Mouse (Mus musculus) gastrocnemius, postnatal 36 days (tissue): ENCODE results near the gene Tfeb. TPM values are rescaled to one million over a fixed set of nuclear protein-coding genes. Genes with fewer than 3 reads are reported as not detected.

Experiments
- DNase-seq, 2 experiments: peaks; one replicate each; pipeline ENCODE4 v3.0.0; 2022
- intact Hi-C: fragments of 180-260 bp; cut with DNase I; formaldehyde crosslinking; loops from one replicate; pipeline ENCODE4 v1.15.1; 2025
- total RNA-seq, 2 experiments: library from RNA; stranded (reverse); gene quantifications; 2 replicates each; pipeline ENCODE4 v1.2.3; 2021

Gene Tfeb
- total RNA-seq, 2 experiments from 2014 or later, result 72.7 to 75.2 TPM

DNA sequence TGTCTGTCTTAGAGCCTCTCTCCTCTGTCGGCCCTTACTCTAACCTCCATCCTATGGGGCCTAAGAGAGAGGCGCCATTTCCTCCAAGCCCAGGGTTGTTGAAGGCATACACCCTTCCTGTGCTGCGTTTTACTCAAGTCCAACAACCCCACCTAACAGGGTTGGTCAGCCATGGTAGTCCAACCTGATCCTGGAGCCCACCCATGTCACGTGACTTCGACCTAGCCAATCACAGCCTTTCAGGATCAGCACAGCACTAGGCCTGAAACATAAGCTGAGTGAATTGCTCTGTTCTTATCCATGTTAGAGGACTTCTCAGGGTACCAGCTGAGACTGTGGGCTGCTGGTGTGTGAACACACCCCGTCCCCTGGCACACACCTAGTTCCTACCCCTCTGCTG is 75.4 kb downstream of the Tfeb start:
- intact Hi-C loops, result no loop called here

DNA sequence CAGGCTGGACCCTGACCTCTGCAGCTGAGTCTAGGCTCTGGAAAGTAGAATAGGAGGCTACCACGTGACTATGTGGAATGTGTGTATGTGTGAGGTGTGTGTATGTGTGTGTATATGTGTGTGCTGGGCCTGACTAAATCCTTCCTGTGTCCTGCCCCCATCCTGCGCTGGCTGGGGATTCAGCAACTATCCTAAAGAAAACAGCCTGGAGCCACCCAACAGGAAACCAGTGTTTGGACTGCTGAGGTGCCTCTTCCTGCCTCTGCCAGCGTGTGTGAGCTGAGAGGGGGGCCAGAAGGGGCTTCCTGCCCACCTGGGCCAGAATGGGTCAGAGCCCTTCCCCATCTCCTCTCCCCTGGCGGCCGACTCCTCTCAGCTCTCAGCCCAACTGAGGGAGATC is 76.8 kb downstream of the Tfeb start:
- intact Hi-C loops, result no loop called here
- DNase-seq, result no peak

More for the DNA sequence above, 75.4 kb downstream of the Tfeb start:
- no peak for DNase-seq

DNA sequence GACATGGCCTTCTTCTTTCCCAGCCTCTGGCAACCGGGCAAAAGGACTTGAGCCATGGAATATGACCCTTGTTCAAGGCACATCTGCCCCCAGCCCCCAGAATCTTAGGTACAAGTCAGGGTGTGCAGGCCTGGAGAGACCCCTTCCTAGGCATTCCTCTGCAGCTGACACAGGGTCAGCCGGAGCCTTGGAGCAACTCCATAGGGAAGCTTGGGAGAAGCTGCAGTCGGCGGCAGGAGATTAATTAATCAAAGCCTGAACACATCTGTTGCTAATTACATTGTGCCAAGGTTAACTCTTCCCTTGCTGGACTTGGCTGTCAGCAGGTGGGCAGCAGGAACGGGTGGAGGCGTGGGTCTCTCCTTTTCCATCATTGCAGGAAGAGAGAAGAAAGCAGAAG is 77.7 kb downstream of the Tfeb start:
- intact Hi-C loops, result no loop called here
- no peak for DNase-seq

DNA sequence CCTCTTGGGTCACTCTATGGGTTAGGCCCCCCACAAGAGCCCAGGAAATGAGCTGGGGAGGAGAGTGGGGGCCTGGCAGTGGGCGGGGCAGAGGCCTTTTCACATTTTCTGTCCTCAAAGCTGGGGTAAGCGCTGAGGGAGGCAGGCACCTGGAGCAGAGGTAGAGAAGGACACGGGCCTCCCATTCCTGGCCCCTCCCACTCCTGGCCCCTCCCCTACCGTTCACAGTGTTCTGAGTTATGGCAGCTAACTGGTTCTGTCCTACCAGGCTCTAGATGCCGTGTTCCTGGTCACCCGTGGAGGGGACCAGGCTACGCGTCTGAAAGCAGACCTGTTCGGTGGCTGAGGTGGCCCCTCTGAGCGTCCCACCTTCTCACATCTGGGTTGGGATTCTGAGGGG is 78.6 kb downstream of the Tfeb start:
- intact Hi-C loops, result no loop called here
- DNase-seq, result no peak

DNA sequence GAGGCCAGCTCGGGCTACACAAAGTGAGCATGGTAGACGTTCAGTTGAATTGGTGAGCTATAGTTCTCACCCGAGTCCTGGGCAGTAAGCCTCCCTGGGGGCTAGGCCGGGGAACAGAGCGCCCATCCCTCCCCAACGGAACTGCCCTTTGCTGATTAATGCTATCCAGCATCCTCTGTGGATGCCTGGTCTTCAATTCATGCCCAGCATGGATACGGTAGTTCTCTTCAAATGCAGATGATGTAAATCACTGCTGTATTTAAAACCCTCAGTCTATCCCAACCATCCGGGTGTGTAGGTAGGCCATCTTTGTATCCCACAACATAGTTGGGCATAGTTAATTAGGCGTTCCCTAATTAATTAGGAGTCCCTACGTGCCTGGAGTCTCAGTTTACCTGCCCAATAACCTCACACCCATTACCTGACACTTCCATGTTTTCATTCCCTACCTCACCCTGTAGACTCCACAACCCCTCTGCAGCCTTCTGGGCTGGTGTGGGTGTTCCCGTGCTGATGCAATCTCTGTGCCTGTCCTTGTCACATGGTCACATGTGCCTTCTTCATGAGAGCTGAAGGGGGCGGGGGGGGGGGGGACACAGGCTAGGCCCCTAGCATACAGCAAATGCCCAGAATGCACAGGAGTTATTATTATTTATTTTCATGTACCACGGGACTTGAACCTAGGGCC is 81.4 kb downstream of the Tfeb start:
- no peak for DNase-seq
- intact Hi-C loops, result no loop called here

DNA sequence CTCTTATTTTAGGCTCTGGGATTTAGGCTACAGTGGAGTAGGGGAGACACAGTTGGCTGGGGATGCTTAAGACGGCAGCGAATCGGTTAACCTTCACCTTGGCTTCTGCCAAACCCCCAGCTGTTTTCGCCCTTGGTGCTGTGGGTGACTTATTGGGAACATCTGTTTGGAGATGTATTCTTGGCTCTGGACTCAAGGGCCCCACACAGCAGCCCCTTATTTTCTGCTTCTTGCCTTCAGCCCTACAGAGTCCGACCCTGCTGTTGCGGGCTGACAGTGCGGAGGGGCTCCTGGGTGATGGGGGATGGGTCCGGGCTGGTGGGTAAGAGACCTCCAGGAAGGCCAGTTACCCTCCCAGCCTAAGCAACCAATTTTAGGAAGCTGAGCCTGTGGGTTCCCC is 84.5 kb downstream of the Tfeb start:
- DNase-seq, result no peak
- intact Hi-C loops, result no loop called here

DNA sequence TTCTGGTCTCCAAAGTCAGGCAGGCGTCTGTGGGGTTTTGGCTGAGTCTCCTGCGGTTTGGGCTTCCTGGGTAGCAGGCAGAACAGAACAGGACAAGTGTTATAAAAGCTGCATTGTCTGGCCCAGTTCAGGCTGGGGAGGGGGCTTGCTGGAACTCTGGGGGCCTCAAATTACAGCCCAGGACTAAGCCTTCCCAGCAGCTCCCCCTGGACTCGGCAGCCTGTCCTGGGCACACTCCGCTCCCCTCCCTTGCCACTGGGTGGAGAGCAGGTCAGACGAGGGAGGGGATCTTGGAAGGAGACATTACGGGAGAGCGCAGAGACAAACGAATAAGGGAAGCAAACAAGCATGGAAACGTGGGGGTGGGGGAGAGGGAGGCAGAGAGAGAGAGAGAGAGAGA is 94.3 kb downstream of the Tfeb start:
- intact Hi-C loops, result no loop called here
- no peak for DNase-seq

- DNase-seq, result no peak
- intact Hi-C loops, result no loop called here
Measured at GRCm38 (mm10) chr17:47831772-47832171, 94.9 kb downstream of the Tfeb start.

- intact Hi-C loops, result no loop called here
Measured at GRCm38 (mm10) chr17:47832501-47833028, 95.7 kb downstream of the Tfeb start.

DNA sequence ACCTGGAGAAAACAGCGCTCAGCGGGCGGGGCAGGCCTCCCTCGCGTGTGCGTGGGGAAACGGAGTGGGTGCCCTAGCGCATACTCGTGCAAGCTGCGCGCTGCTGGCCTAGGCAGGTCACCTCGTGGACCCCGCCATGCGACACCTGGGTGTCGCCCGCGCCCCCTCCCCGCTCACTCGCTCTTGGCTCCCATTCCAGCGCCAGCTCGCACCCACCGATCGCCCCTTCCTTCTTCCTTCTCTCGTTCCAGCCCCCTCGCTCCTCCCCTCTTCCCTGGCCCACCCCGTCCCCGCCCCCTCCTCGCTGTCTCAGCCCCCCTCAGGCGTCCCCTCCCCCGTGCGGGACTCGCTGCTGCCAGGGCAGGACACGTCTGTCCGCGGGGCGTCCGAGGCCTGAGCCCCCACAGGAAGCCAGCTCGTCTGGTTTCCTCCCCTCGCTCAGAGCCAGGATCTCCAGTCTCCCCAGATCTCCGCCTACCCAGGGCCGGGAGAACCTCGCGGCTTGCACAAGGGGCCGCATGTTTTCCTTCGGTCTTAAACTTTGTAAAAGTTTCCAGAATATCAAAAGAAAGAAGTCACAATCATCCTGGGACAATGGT is 96.3 kb downstream of the Tfeb start:
- intact Hi-C loops, result no loop called here
- no peak for DNase-seq

More at GRCm38 (mm10) chr17:47832501-47833028, 95.7 kb downstream of the Tfeb start:
- DNase-seq, result no peak

DNA sequence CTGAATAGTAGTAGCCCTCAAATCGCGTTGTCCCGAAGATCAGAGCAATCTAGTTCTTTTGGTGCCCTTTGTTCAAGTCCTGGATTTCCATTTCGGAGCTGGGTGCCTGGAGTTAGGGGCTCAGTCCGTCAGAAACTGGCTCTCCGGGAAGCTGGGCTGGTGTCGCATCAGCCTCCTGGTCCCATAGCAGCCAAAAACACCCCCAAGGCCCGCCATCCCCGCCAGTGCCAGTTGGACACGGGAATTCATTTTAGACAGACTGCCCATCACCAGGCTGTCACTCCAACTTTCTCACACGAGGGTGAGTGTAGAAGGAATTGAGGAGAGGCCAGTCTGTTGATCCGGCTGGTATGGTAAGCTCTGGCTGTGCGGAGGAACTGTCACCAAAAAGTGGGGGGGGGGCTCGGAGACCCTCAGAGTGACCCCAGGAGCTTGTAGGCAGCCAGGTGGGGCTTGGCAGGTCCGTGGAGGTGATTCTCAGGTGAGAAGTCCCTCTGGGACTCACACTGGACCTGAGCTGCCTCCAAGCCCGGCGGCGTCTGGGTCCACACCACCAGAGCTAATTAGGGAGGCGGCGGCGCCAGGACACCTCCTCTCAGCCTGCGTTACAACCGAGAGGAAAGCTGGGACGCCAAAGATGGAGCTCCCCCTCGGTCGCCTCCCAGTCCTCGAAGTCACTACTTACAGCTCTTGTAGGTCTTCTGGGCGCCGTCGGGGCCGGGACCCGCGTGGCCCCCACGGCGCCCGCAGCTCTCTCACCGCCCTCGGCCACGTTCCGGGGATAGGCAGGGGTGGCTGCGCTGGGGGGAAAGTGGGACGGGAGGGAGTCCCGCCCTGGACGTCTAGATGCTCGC is 97.0 kb downstream of the Tfeb start:
- no peak for DNase-seq
- intact Hi-C loops, result no loop called here

DNA sequence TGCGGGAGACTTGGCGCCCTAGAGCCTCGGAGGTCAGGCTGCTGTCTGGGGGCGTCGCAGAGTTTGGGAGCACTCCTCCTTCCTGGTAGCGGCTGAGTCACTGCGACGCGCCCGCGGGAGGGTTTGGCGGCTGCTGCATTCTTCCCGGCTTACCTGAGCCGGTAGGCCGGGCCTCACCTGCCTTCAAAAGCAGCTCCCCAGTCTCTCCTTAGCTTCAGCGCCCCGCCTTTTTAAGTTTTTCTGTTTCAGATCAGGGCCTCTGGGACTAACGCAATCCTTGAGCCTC is 97.6 kb downstream of the Tfeb start, which contains the start of gene Mdfi:
Mdfi (minus strand) TSS at position 210 of the 286 bp plus-strand sequence.
- DNase-seq, result no peak

DNA sequence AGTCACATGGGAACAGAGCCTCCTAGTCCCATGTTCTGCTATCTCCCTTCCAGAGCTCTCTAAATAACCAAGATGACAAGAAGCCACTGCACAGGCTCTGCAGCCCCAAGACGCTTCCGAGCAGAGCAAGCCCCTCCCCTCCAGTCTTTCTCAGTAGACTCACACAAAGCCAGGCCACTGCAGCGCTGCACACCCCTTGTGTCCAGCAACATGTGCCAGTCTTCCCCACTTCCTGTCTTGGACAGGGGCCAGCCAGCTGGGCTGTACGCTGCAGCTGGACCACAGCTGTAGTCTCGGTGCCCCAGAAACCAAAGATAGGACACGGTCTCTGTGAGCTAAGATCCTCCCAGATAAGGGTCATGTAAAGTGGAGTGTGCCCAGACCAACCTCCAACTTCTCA is 101.0 kb downstream of the Tfeb start:
- DNase-seq, result no peak
- intact Hi-C loops, result no loop called here

More for the DNA sequence above, 97.6 kb downstream of the Tfeb start, which contains the start of gene Mdfi:
- intact Hi-C loops, result no loop called here

- intact Hi-C loops, result no loop called here
- DNase-seq, result no peak
Measured at GRCm38 (mm10) chr17:47841521-47841920, 104.7 kb downstream of the Tfeb start.

Other genes starting within 250 kb of the Tfeb start
- gene Taf8, start 234.7 kb upstream of the Tfeb start, total RNA-seq, result 10 to 100 TPM; 10.4 to 12.8 TPM
- 10 to 100 TPM; 31.4 to 31.5 TPM for gene Ccnd3, start 232.0 kb upstream of the Tfeb start, total RNA-seq
- 10 to 100 TPM; 13.8 to 14.2 TPM for gene Bysl, start 125.5 kb upstream of the Tfeb start, total RNA-seq
- 10 to 100 TPM; 12.9 to 14.9 TPM for gene Med20, start 125.4 kb upstream of the Tfeb start, total RNA-seq
- gene Gm20517, start 125.4 kb upstream of the Tfeb start, total RNA-seq, result 1 to 10 TPM in 1 of 2 experiments, under 1 TPM in 1; 0.42 to 1.3 TPM
- 1 to 10 TPM; 3.2 to 3.3 TPM for gene Usp49, start 106.3 kb upstream of the Tfeb start, total RNA-seq
- 100 to 1,000 TPM; 105 to 118 TPM for gene Tomm6, start 48.6 kb upstream of the Tfeb start, total RNA-seq
- gene Frs3, start 48.0 kb upstream of the Tfeb start, total RNA-seq, result 1 to 10 TPM; 3.2 to 5.1 TPM
- under 1 TPM; 0.18 to 0.62 TPM for gene Gm21981, start 42.6 kb upstream of the Tfeb start, total RNA-seq
- gene Prickle4, start 42.3 kb upstream of the Tfeb start, total RNA-seq, result 1 to 10 TPM; 1.8 to 2.2 TPM
- gene Pgc, start 10.2 kb upstream of the Tfeb start, total RNA-seq, result not detected
- under 1 TPM; 0.36 to 0.96 TPM for gene Mdfi, start 97.7 kb downstream of the Tfeb start, total RNA-seq
- 1 to 10 TPM; 6.1 to 7.0 TPM for gene Foxp4, start 187.6 kb downstream of the Tfeb start, total RNA-seq